Mouse (Mus musculus): ENCODE measurements around the gene Ilvbl. TPM values are rescaled to one million over a fixed set of nuclear protein-coding genes. Genes with fewer than 3 reads are reported as not detected.

The Ilvbl gene
- polyA plus RNA-seq, 2 experiments = 10.0 to 10.9 TPM

- ATAC-seq (ENCODE audit: insufficient read depth) (no peak), DNase-seq (ENCODE audit: low read depth in 3 of 3, low spot score in 3 of 3) (no peak)
- H3K27me3 ChIP-seq (ENCODE audit: control insufficient read depth, insufficient read depth, low read length) = peaks cover 30% of the 10 kb centered on the region
- H3K36me3 ChIP-seq (replicated peaks; ENCODE audit: control insufficient read depth, insufficient read depth, low read depth) = no peaks in the 10 kb centered on the region
- no peak overlapping the region for H3K9ac ChIP-seq (replicated peaks)
- TF ChIP-seq CTCF (IDR thresholded peaks at IDR 0.05; ENCODE audit: low read depth) (no peak), EP300 (IDR thresholded peaks at IDR 0.05; ENCODE audit: low read depth) (no peak)
- H3K4me2 ChIP-seq (ENCODE audit: low read depth) = no peak overlapping the region
- H3K27ac ChIP-seq = no peak overlapping the region
- WGBS (ENCODE audit: insufficient replicate concordance) = 69% methylated on average over 5 of the region's 5 CpGs
- 0 out of 4 replicates have a peak, but pooled peaks cover 0 to 2% of the 10 kb centered on the region in 2 experiments for H3K4me1 ChIP-seq (replicated peaks; ENCODE audit: control insufficient read depth in 2 of 2, insufficient read depth in 2 of 2, low read length in 1 of 2)
- H3K4me3 ChIP-seq (ENCODE audit: insufficient read depth in 1 of 2, low read depth in 2 of 2, low read length in 2 of 2) = no peak overlapping the region
- no peaks in the 10 kb centered on the region for H3K9me3 ChIP-seq (ENCODE audit: control insufficient read depth, low read length)
These were observed 19.6 kb downstream of the Ilvbl start for GRCm38 (mm10) chr10:78593736-78594135.

GRCm38 (mm10) chr10:78594157-78594556, 20.0 kb downstream of the Ilvbl start:
- DNase-seq (ENCODE audit: low read depth in 3 of 3, low spot score in 3 of 3) = no peak
- Histone ChIP-seq H3K27me3 (ENCODE audit: control insufficient read depth, insufficient read depth, low read length) (peaks cover 30% of the 10 kb centered on the region), H3K36me3 (replicated peaks; ENCODE audit: control insufficient read depth, insufficient read depth, low read depth) (no peaks in the 10 kb centered on the region), H3K9me3 (ENCODE audit: control insufficient read depth, low read length) (no peaks in the 10 kb centered on the region), H3K9ac (replicated peaks) (no peak overlapping the region), H3K27ac (no peak overlapping the region), H3K4me3 (ENCODE audit: insufficient read depth in 1 of 2, low read depth in 2 of 2, low read length in 2 of 2) (no peak overlapping the region), H3K4me1 (replicated peaks; ENCODE audit: control insufficient read depth in 2 of 2, insufficient read depth in 2 of 2, low read length in 1 of 2) (0 out of 4 replicates have a peak, but pooled peaks cover 0 to 2% of the 10 kb centered on the region in 2 experiments), H3K4me2 (ENCODE audit: low read depth) (no peak overlapping the region)
- no peak for ATAC-seq (ENCODE audit: insufficient read depth)
- 45% methylated on average over 6 of the region's 6 CpGs for WGBS (ENCODE audit: insufficient replicate concordance)
- TF ChIP-seq CTCF (IDR thresholded peaks at IDR 0.05; ENCODE audit: low read depth) (no peak), EP300 (IDR thresholded peaks at IDR 0.05; ENCODE audit: low read depth) (no peak)

GRCm38 (mm10) chr10:78594566-78594965, 20.4 kb downstream of the Ilvbl start:
- peaks cover 30% of the 10 kb centered on the region for H3K27me3 ChIP-seq (ENCODE audit: control insufficient read depth, insufficient read depth, low read length)

GRCm38 (mm10) chr10:78599865-78600264, 25.7 kb downstream of the Ilvbl start:
- no peak for DNase-seq (ENCODE audit: low read depth in 3 of 3, low spot score in 3 of 3)
- Histone ChIP-seq H3K27ac (no peak overlapping the region), H3K4me3 (ENCODE audit: insufficient read depth in 1 of 2, low read depth in 2 of 2, low read length in 2 of 2) (no peak overlapping the region), H3K9ac (replicated peaks) (no peak overlapping the region), H3K9me3 (ENCODE audit: control insufficient read depth, low read length) (no peaks in the 10 kb centered on the region), H3K4me2 (ENCODE audit: low read depth) (no peak overlapping the region), H3K4me1 (replicated peaks; ENCODE audit: control insufficient read depth in 2 of 2, insufficient read depth in 2 of 2, low read length in 1 of 2) (no peaks in the 10 kb centered on the region), H3K27me3 (ENCODE audit: control insufficient read depth, insufficient read depth, low read length) (no peaks in the 10 kb centered on the region; the same call in 1 of the 2 replicates), H3K36me3 (replicated peaks; ENCODE audit: control insufficient read depth, insufficient read depth, low read depth) (no peaks in the 10 kb centered on the region)
- no peak for TF ChIP-seq CTCF (IDR thresholded peaks at IDR 0.05; ENCODE audit: low read depth)
- no peak for TF ChIP-seq EP300 (IDR thresholded peaks at IDR 0.05; ENCODE audit: low read depth)
- WGBS (ENCODE audit: insufficient replicate concordance) = 57% methylated on average over 5 of the region's 5 CpGs
- ATAC-seq (ENCODE audit: insufficient read depth) = no peak

More at GRCm38 (mm10) chr10:78594566-78594965, 20.4 kb downstream of the Ilvbl start:
- Histone ChIP-seq H3K4me3 (ENCODE audit: insufficient read depth in 1 of 2, low read depth in 2 of 2, low read length in 2 of 2) (no peak overlapping the region), H3K9ac (replicated peaks) (no peak overlapping the region), H3K4me2 (ENCODE audit: low read depth) (no peak overlapping the region), H3K36me3 (replicated peaks; ENCODE audit: control insufficient read depth, insufficient read depth, low read depth) (no peaks in the 10 kb centered on the region), H3K9me3 (ENCODE audit: control insufficient read depth, low read length) (no peaks in the 10 kb centered on the region), H3K27ac (no peak overlapping the region), H3K4me1 (replicated peaks; ENCODE audit: control insufficient read depth in 2 of 2, insufficient read depth in 2 of 2, low read length in 1 of 2) (0 out of 4 replicates have a peak, but pooled peaks cover 0 to 2% of the 10 kb centered on the region in 2 experiments)
- no peak for DNase-seq (ENCODE audit: low read depth in 3 of 3, low spot score in 3 of 3)
- ATAC-seq (ENCODE audit: insufficient read depth) = no peak
- TF ChIP-seq CTCF (IDR thresholded peaks at IDR 0.05; ENCODE audit: low read depth) (no peak), EP300 (IDR thresholded peaks at IDR 0.05; ENCODE audit: low read depth) (no peak)

- no peaks in the 10 kb centered on the region; the same call in 1 of the 2 replicates for H3K27me3 ChIP-seq (ENCODE audit: control insufficient read depth, insufficient read depth, low read length)
- no peak overlapping the region for H3K4me2 ChIP-seq (ENCODE audit: low read depth)
- 25% methylated on average over 3 of the region's 3 CpGs for WGBS (ENCODE audit: insufficient replicate concordance)
- no peaks in the 10 kb centered on the region for H3K4me1 ChIP-seq (replicated peaks; ENCODE audit: control insufficient read depth in 2 of 2, insufficient read depth in 2 of 2, low read length in 1 of 2)
- DNase-seq (ENCODE audit: low read depth in 3 of 3, low spot score in 3 of 3) (peak in 1 of 3 experiments; percentile 9), ATAC-seq (ENCODE audit: insufficient read depth) (no peak)
- H3K36me3 ChIP-seq (replicated peaks; ENCODE audit: control insufficient read depth, insufficient read depth, low read depth) = no peaks in the 10 kb centered on the region
- no peak for TF ChIP-seq EP300 (IDR thresholded peaks at IDR 0.05; ENCODE audit: low read depth)
- TF ChIP-seq CTCF (IDR thresholded peaks at IDR 0.05; ENCODE audit: low read depth) = peak; percentile 23; the same call in 1 of the 2 replicates
- no peak overlapping the region for H3K9ac ChIP-seq (replicated peaks)
- H3K9me3 ChIP-seq (ENCODE audit: control insufficient read depth, low read length) = no peaks in the 10 kb centered on the region
- no peak overlapping the region for H3K27ac ChIP-seq
- H3K4me3 ChIP-seq (ENCODE audit: insufficient read depth in 1 of 2, low read depth in 2 of 2, low read length in 2 of 2) = no peak overlapping the region
These were observed 30.9 kb downstream of the Ilvbl start for GRCm38 (mm10) chr10:78605080-78605479.

Measured in liver, embryonic 14.5 days (tissue).